Mouse (Mus musculus): ENCODE data around the gene Sec16b.

Gene Sec16b

GRCm38 (mm10) chr1:157513559-157513958 is 7.0 kb downstream of the Sec16b start:
- no peak for DNase-seq (ENCODE audit: extremely low spot score)

- no peak for DNase-seq (ENCODE audit: extremely low spot score)
Observed at GRCm38 (mm10) chr1:157514298-157514697, 7.8 kb downstream of the Sec16b start.

GRCm38 (mm10) chr1:157516838-157517808 is 10.6 kb downstream of the Sec16b start:
- DNase-seq (ENCODE audit: extremely low spot score): no peak

- no peak for DNase-seq (ENCODE audit: extremely low spot score)
Observed at GRCm38 (mm10) chr1:157518111-157518523, 11.6 kb downstream of the Sec16b start.

- DNase-seq (ENCODE audit: extremely low spot score): no peak
Observed at GRCm38 (mm10) chr1:157519396-157519795, 12.9 kb downstream of the Sec16b start.

- no peak for DNase-seq (ENCODE audit: extremely low spot score)
Observed at GRCm38 (mm10) chr1:157522322-157522721, 15.8 kb downstream of the Sec16b start.

- DNase-seq (ENCODE audit: extremely low spot score): no peak
Observed at GRCm38 (mm10) chr1:157524775-157525174, 18.2 kb downstream of the Sec16b start.

GRCm38 (mm10) chr1:157525692-157526354 is 19.3 kb downstream of the Sec16b start:
- DNase-seq (ENCODE audit: extremely low spot score): no peak

GRCm38 (mm10) chr1:157526625-157527024 is 20.1 kb downstream of the Sec16b start:
- DNase-seq (ENCODE audit: extremely low spot score): no peak

GRCm38 (mm10) chr1:157532826-157533460 is 26.4 kb downstream of the Sec16b start:
- DNase-seq (ENCODE audit: extremely low spot score): no peak

- DNase-seq (ENCODE audit: extremely low spot score): no peak
Observed at GRCm38 (mm10) chr1:157535571-157535970, 29.0 kb downstream of the Sec16b start.

- DNase-seq (ENCODE audit: extremely low spot score): peak; percentile 72
Observed at GRCm38 (mm10) chr1:157536471-157536870, 29.9 kb downstream of the Sec16b start.

GRCm38 (mm10) chr1:157537636-157538035 is 31.1 kb downstream of the Sec16b start:
- no peak for DNase-seq (ENCODE audit: extremely low spot score)

GRCm38 (mm10) chr1:157545056-157545455 is 38.5 kb downstream of the Sec16b start:
- DNase-seq (ENCODE audit: extremely low spot score): no peak

- no peak for DNase-seq (ENCODE audit: extremely low spot score)
Observed at GRCm38 (mm10) chr1:157547658-157548057, 41.1 kb downstream of the Sec16b start.

GRCm38 (mm10) chr1:157549721-157550120 is 43.2 kb downstream of the Sec16b start:
- DNase-seq (ENCODE audit: extremely low spot score): no peak

- DNase-seq (ENCODE audit: extremely low spot score): peak; percentile 63
Observed at GRCm38 (mm10) chr1:157552749-157553451, 46.4 kb downstream of the Sec16b start.

- no peak for DNase-seq (ENCODE audit: extremely low spot score)
Observed at GRCm38 (mm10) chr1:157554163-157554562, 47.6 kb downstream of the Sec16b start.

GRCm38 (mm10) chr1:157554686-157555530 is 48.4 kb downstream of the Sec16b start:
- DNase-seq (ENCODE audit: extremely low spot score): no peak

- no peak for DNase-seq (ENCODE audit: extremely low spot score)
Observed at GRCm38 (mm10) chr1:157555738-157556137, 49.2 kb downstream of the Sec16b start.

- DNase-seq (ENCODE audit: extremely low spot score): no peak
Observed at GRCm38 (mm10) chr1:157556439-157556838, 49.9 kb downstream of the Sec16b start.

Measured in embryo, embryonic 9.5 days (tissue).